Mouse (Mus musculus) heart, embryonic 16.5 days (tissue): Measurements from ENCODE around the gene Tet3. TPM values are rescaled to one million over a fixed set of nuclear protein-coding genes. Genes with fewer than 3 reads are reported as not detected.

Source experiments
- ATAC-seq: fragments of 200-750 bp; cut with Nextera tagmentation; replicated peaks from 2 replicates; pipeline ENCODE4 v1.8.0; 2017; ENCODE audit warnings: moderate number of reproducible peaks; ENCODE audit not compliant: insufficient read depth, low FRiP score; ENCODE audit errors: extremely low read depth
- H3K27ac ChIP-seq: fragments of 300-500 bp; sonication (generic); 2 replicates; pipeline ENCODE4 v1.5.1; 2014; ENCODE audit warnings: mild to moderate bottlenecking, low read length, control low read depth, moderate library complexity
- H3K27me3 ChIP-seq: fragments of 300-500 bp; sonication (generic); 2 replicates; pipeline ENCODE4 v1.6.1; 2014; ENCODE audit warnings: low read length, mixed read lengths; ENCODE audit not compliant: control insufficient read depth, insufficient read depth
- H3K36me3 ChIP-seq: fragments of 300-500 bp; sonication (generic); 2 replicates; pipeline ENCODE4 v1.6.1; 2014; ENCODE audit not compliant: control insufficient read depth, insufficient read depth
- H3K4me1 ChIP-seq: fragments of 300-500 bp; sonication (generic); 2 replicates; pipeline ENCODE4 v1.6.1; 2014; ENCODE audit warnings: low read length, mixed read lengths; ENCODE audit not compliant: control insufficient read depth, insufficient read depth
- H3K4me2 ChIP-seq: fragments of 300-500 bp; sonication (generic); 2 replicates; pipeline ENCODE4 v1.6.1; 2014; ENCODE audit warnings: low read depth, mild to moderate bottlenecking, control low read depth, low read length
- H3K4me3 ChIP-seq: fragments of 300-500 bp; sonication (generic); 2 replicates; pipeline ENCODE4 v1.5.1; 2014; ENCODE audit warnings: mild to moderate bottlenecking, control low read depth, low read length
- H3K9ac ChIP-seq: fragments of 300-500 bp; sonication (generic); 2 replicates; pipeline ENCODE4 v1.6.1; 2014; ENCODE audit warnings: low read length, control low read depth
- H3K9me3 ChIP-seq: fragments of 300-500 bp; sonication (generic); replicated peaks from 2 replicates; pipeline ENCODE4 v1.6.1; 2016; ENCODE audit warnings: low read length; ENCODE audit not compliant: control insufficient read depth
- WGBS: fragments of 180-500 bp; shearing (Covaris S2); extraction: QIAGEN DNeasy Blood & Tissue Kit; methylation state at CpG from one replicate; pipeline ENCODE4 v1.1.7; 2014; 5-methylcytosine and 5-hydroxymethylcytosine counted together
- polyA plus RNA-seq: library from polyadenylated mRNA; unstranded; fragments of >200 nt; fragmentation: Nextera tagmentation; extraction: Ambion mirVana; gene quantifications from 2 replicates; pipeline ENCODE4 v1.2.1, GENCODE M21; 2015

The Tet3 gene
- polyA plus RNA-seq, 1 experiment from 2014 or later = 29.0 TPM

GRCm38 (mm10) chr6:83482418-83483085 is 23.7 kb upstream of the Tet3 start:
- Histone ChIP-seq H3K9me3 (no peaks in the 10 kb centered on the region), H3K27ac (0 out of 2 replicates have a peak overlapping the region, but pooled peaks have one; percentile 16), H3K4me2 (no peak overlapping the region), H3K4me3 (no peak overlapping the region), H3K27me3 (no peaks in the 10 kb centered on the region), H3K36me3 (peaks cover 27% of the 10 kb centered on the region), H3K9ac (no peak overlapping the region), H3K4me1 (peaks cover 7% of the 10 kb centered on the region; the same call in 1 of the 2 replicates)
- ATAC-seq = no peak
- WGBS = 54% methylated on average over 10 of the region's 10 CpGs

DNA sequence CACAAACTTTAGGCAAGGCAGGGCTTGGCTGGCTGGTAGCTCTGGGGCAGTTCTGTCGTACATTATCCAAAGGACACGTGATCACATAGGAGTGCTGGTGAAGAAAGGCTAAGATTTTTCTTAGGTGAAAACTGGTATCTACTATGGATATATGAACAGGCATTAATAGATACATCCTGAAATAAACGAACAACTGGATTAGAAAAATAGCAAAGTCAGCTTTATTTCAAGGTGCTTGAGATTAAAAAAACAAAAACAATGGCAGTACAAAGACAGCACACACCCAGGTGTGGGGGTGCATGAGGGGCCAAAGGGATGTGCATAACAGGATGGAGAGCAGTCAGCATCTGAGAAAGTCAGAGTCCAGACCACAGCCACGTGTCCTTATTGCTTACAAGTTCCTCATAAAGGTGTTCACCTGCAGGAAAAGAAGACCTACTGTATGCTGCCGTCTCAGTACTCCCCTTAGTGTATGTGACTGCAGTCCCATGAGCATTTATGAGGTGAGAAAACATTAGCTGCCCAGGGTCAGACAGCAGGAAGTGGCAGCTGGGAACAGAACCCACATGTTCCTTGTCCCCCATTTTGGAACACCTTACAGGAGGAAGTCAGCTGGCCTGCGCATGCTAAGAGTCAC is 21.3 kb upstream of the Tet3 start:
- Histone ChIP-seq H3K9ac (no peak overlapping the region), H3K36me3 (peaks cover 22% of the 10 kb centered on the region), H3K4me2 (no peak overlapping the region), H3K27me3 (no peaks in the 10 kb centered on the region), H3K27ac (no peak overlapping the region), H3K4me1 (0 out of 2 replicates have a peak, but pooled peaks cover 2% of the 10 kb centered on the region), H3K4me3 (no peak overlapping the region), H3K9me3 (no peaks in the 10 kb centered on the region)
- 81% methylated on average over 6 of the region's 6 CpGs for WGBS
- no peak for ATAC-seq

DNA sequence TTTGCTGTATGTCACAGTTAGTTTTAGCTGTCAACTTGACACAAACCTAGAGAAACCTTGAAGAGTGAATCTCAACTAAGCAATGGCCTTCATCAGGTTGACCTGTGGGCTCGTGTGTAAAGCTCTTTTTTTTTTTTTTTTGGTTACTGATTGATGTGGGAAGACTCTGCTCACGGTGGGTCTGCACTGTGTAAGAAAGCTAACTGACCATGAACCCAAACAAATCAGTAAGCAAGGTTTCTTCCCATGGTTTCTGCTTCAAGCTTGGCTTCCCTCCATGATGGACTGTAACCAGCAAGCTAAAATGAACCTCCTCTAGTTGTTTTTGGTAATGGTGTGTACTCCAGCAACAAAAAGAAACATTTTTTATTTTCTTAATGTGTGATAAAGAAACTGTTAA is 20.3 kb upstream of the Tet3 start:
- Histone ChIP-seq H3K4me2 (no peak overlapping the region), H3K36me3 (peaks cover 21% of the 10 kb centered on the region), H3K27ac (no peak overlapping the region), H3K27me3 (no peaks in the 10 kb centered on the region), H3K9me3 (no peaks in the 10 kb centered on the region), H3K4me3 (no peak overlapping the region), H3K9ac (no peak overlapping the region), H3K4me1 (0 out of 2 replicates have a peak, but pooled peaks cover 2% of the 10 kb centered on the region)
- WGBS = 80% methylated on average over 2 of the region's 2 CpGs
- ATAC-seq = no peak

GRCm38 (mm10) chr6:83478628-83479027 is 19.7 kb upstream of the Tet3 start:
- H3K9me3 ChIP-seq = no peaks in the 10 kb centered on the region
- H3K4me2 ChIP-seq = no peak overlapping the region
- no peak overlapping the region for H3K9ac ChIP-seq
- H3K36me3 ChIP-seq = peaks cover 21% of the 10 kb centered on the region
- H3K4me1 ChIP-seq = 0 out of 2 replicates have a peak, but pooled peaks cover 2% of the 10 kb centered on the region
- H3K4me3 ChIP-seq = no peak overlapping the region
- no peaks in the 10 kb centered on the region for H3K27me3 ChIP-seq
- ATAC-seq = no peak
- H3K27ac ChIP-seq = no peak overlapping the region
- WGBS = 92% methylated on average over 7 of the region's 7 CpGs

DNA sequence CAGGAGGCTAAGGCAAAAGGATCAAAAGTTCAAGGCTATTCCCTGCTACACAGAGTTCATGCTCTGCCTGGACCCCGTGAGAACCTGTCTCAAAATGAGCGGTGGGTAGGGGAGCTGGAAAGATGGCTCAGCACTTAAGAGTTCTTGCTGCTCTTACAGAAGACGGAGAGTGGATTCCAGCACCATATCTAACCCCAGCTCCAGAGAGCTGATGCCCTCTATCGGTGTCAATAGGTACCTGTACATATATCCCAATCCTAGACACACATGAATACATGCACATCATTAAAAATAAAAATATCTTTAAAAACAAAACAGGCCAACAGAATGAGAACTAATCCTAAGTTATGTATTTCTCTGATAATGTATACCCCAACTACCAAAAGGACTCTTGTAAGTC is 19.3 kb upstream of the Tet3 start:
- Histone ChIP-seq H3K9me3 (no peaks in the 10 kb centered on the region), H3K27ac (no peak overlapping the region), H3K4me1 (0 out of 2 replicates have a peak, but pooled peaks cover 2% of the 10 kb centered on the region), H3K9ac (no peak overlapping the region), H3K36me3 (peaks cover 21% of the 10 kb centered on the region), H3K4me3 (no peak overlapping the region), H3K4me2 (no peak overlapping the region), H3K27me3 (no peaks in the 10 kb centered on the region)
- WGBS = 68% methylated on average over 4 of the region's 4 CpGs
- no peak for ATAC-seq

GRCm38 (mm10) chr6:83475431-83475830 is 16.5 kb upstream of the Tet3 start:
- no peaks in the 10 kb centered on the region for H3K27me3 ChIP-seq
- no peak for ATAC-seq
- no peak overlapping the region for H3K4me3 ChIP-seq
- 0 out of 2 replicates have a peak, but pooled peaks cover 2% of the 10 kb centered on the region for H3K4me1 ChIP-seq
- H3K9me3 ChIP-seq = no peaks in the 10 kb centered on the region
- no peak overlapping the region for H3K4me2 ChIP-seq
- no peak overlapping the region for H3K9ac ChIP-seq
- H3K27ac ChIP-seq = no peak overlapping the region
- 64% methylated on average over 7 of the region's 7 CpGs for WGBS
- peaks cover 8% of the 10 kb centered on the region; the same call in 1 of the 2 replicates for H3K36me3 ChIP-seq

DNA sequence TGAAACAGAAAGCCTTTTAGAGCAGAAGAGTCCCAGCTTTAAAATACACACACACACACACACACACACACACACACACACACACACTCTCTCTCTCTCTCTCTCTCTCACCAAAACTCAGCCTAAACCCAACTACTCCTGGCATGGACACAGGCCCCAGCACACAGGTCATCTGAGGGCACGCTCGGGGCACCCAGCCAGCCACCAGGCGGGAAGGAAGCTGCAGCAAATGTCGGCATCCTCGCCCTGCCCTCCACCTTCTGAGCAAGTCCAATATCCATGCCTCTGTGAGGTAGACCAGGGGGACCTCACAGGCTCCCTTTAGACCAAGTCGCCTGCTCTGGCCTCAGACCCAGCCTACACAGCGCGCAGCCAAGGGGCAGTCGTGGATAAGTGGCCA is 14.4 kb upstream of the Tet3 start:
- Histone ChIP-seq H3K4me3 (no peak overlapping the region), H3K27me3 (no peaks in the 10 kb centered on the region), H3K36me3 (no peaks in the 10 kb centered on the region), H3K9ac (no peak overlapping the region), H3K4me2 (no peak overlapping the region), H3K9me3 (no peaks in the 10 kb centered on the region), H3K27ac (no peak overlapping the region), H3K4me1 (0 out of 2 replicates have a peak, but pooled peaks cover 2% of the 10 kb centered on the region)
- ATAC-seq = no peak
- 68% methylated on average over 9 of the region's 9 CpGs for WGBS

DNA sequence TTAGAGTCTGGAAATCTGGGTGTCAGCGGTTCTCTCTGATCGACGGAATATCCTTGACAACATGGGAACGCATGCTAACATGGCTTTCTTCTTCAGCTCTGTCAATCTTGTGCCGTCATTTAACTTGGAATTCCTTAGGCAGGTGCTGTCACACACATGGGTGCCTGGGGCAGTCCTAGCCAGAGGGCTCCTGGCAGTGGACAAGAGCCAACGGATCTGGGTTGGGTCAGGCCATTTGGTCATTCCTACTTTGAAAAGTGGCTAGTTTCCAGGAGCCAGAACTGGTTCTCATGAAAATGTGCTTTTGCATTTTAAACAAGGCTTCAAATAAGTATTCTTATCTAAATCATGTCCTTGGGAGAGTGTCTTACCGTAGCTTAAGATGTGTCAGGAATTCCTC is 12.9 kb upstream of the Tet3 start:
- Histone ChIP-seq H3K36me3 (no peaks in the 10 kb centered on the region), H3K4me3 (no peak overlapping the region), H3K4me2 (no peak overlapping the region), H3K27me3 (no peaks in the 10 kb centered on the region), H3K4me1 (0 out of 2 replicates have a peak, but pooled peaks cover 2% of the 10 kb centered on the region), H3K9ac (no peak overlapping the region), H3K9me3 (no peaks in the 10 kb centered on the region), H3K27ac (no peak overlapping the region)
- ATAC-seq = no peak
- 79% methylated on average over 7 of the region's 7 CpGs for WGBS

GRCm38 (mm10) chr6:83464011-83464410 is 5.1 kb upstream of the Tet3 start:
- H3K27me3 ChIP-seq = no peaks in the 10 kb centered on the region
- peaks cover 3% of the 10 kb centered on the region; the same call in 1 of the 2 replicates for H3K9me3 ChIP-seq
- no peak overlapping the region for H3K4me2 ChIP-seq
- no peaks in the 10 kb centered on the region for H3K36me3 ChIP-seq
- no peak overlapping the region for H3K27ac ChIP-seq
- H3K9ac ChIP-seq = no peak overlapping the region
- 0 out of 2 replicates have a peak, but pooled peaks cover 3% of the 10 kb centered on the region for H3K4me1 ChIP-seq
- no peak overlapping the region for H3K4me3 ChIP-seq
- ATAC-seq = no peak
